Mouse (Mus musculus) MN1 (cell line): ENCODE results near the gene Ostn.
"Not testable (repeated sequence)": the region's sequence is repeated elsewhere in the genome, so short reads cannot be mapped to it uniquely, and the experiment has no call there.

ENCODE experiments used
- DNase-seq: peaks from one replicate; pipeline ENCODE4 v3.0.0-alpha.2; 2016; ENCODE audit warnings: low spot score

The Ostn gene

GRCm38 (mm10) chr16:27307189-27307588 lies at the start of gene Ostn:
TSS of gene Ostn (plus strand) at chr16:27307489.
- not testable (repeated sequence) for DNase-seq

DNA sequence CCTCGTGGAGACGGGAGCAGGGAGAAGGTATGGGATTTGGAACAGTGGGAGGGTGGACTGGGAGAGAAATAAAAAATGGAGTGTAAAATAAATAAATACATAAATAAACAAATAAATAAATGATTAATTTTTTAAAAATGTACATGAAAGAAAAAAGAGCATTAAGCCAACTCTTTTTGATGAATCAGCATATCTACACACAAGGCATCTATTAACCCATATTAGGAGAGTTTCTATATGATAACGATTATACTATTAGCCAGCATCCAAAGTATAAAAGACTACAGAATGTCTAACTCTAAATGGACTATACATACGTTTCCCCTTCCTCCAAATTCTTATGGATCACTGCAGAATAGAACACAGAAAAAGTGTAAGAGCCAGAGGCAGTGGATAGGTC lies 38.5 kb upstream of the Ostn start:
- DNase-seq, result no peak

DNA sequence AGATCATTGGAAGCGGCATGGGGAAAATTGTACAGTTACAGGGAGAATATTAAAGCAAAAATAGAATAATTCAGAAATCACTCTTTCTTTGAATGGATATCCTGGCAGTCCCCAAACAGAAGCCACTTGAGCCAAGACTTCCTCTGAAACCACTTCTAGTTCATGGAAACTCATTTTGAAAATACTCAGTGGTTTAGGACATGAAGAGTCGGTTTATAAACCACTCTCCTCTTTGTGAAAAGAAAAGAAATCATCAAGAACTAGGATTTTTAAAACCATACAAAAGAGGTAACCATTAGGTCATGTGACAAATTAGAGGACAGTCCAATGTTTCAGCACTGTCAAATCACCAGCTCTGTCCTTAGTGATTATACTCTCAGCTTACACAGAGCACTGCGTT lies 19.9 kb upstream of the Ostn start:
- DNase-seq, result no peak

GRCm38 (mm10) chr16:27296508-27296907 lies 10.8 kb upstream of the Ostn start:
- no peak for DNase-seq

- DNase-seq, result no peak
Measured at GRCm38 (mm10) chr16:27296929-27297328, 10.4 kb upstream of the Ostn start.

DNA sequence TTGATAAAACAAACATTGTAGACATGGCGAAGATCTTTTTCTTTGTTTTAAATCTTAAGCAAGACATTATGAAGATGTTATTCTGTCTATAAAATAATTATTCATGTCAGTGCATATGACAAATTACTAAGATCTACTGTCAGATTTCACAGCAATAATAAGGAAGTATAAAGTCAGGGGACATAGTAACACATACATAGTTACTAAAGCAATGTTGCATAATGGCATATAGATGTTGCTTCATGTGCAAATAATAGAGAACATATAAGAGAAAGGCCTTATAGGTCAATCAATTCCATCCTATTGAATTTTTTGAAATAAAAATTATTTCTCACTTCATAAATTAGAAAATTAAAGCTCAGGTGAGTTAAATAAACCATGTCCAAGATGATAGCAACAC lies 11.8 kb downstream of the Ostn start:
- no peak for DNase-seq

- DNase-seq, result no peak
Measured at GRCm38 (mm10) chr16:27322047-27322446, 14.8 kb downstream of the Ostn start.

- DNase-seq, result no peak
Measured at GRCm38 (mm10) chr16:27326463-27326862, 19.2 kb downstream of the Ostn start.

- no peak for DNase-seq
Measured at GRCm38 (mm10) chr16:27347521-27347920, 40.2 kb downstream of the Ostn start.

DNA sequence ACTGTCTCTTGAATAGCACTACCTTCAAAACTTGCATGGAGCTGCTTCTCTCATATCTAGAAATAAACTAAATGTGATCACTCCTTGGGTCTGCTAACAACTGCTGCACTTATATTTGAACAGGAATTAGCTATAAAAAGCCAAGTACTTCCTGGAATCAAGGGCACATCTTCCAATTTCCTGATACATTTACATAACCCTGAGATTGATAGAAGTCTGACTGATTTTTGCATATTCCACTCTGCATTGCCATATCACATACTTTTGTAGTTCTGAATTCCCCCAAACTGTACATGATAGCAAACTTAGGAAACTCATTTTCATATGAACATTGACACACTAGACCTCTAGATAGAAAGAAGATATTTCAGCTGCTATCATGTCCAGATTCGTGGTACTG lies 41.1 kb downstream of the Ostn start:
- DNase-seq, result no peak

GRCm38 (mm10) chr16:27349235-27349634 lies 41.9 kb downstream of the Ostn start:
- no peak for DNase-seq

DNA sequence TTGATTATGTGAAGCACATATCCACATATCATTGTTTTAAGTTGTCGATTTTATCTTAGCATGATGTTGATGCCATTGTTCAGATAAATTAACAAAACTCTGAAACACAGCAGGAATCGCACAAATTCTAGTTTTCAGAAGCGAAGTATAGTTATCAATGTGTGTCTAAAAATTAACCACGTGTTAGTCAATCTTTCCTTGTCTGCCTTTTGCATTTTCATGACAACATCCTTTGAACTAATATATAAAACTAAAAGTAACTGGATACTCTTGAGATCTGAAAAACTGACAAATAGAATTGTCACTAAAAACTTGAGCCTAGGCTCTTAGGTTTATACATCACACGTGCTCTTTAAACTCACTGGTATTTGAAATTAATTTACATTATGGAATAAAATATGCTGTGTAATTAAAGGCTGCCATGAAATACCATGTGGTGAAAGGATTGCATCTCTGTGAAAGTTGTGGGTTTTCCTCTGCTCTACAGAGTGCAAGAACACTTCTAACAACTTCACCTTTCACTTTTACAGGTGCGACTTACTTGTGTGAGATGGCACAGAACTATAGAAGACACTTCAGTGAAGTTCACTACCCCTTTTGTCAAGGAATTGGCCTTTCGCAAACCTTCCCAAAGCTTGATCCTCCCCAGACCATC lies 42.7 kb downstream of the Ostn start:
- DNase-seq, result no peak

GRCm38 (mm10) chr16:27354464-27354863 lies 47.2 kb downstream of the Ostn start:
- no peak for DNase-seq

- no peak for DNase-seq
Measured at GRCm38 (mm10) chr16:27360059-27360458, 52.8 kb downstream of the Ostn start.

DNA sequence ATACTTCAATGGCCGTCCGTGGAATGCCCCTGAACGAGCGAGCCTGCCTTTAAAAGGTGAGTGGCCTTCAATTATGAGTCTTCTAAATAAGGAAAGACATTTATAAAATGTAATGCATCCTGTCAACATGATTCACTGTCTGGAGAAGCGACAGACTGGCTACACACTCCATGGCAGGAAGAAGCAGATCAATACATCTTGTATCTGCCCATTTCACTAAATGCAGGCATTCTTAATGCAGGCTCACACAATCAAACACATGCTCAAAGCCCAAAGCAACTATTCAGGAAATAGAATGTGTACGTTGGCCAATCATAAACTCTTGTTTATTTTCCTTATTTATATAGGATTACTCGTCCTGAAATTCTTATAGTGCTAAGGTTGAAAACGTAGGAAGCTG lies 62.9 kb downstream of the Ostn start, which contains the start of gene Uts2b:
Gene Uts2b, minus strand, starts transcription at position 49 of the 400 bp plus-strand sequence.
- DNase-seq, result no peak

GRCm38 (mm10) chr16:27370700-27371099 lies 63.4 kb downstream of the Ostn start:
- no peak for DNase-seq

GRCm38 (mm10) chr16:27374139-27374538 lies 66.8 kb downstream of the Ostn start:
- no peak for DNase-seq

GRCm38 (mm10) chr16:27375318-27375717 lies 68.0 kb downstream of the Ostn start:
- DNase-seq, result no peak

GRCm38 (mm10) chr16:27376556-27376955 lies 69.3 kb downstream of the Ostn start:
- no peak for DNase-seq

DNA sequence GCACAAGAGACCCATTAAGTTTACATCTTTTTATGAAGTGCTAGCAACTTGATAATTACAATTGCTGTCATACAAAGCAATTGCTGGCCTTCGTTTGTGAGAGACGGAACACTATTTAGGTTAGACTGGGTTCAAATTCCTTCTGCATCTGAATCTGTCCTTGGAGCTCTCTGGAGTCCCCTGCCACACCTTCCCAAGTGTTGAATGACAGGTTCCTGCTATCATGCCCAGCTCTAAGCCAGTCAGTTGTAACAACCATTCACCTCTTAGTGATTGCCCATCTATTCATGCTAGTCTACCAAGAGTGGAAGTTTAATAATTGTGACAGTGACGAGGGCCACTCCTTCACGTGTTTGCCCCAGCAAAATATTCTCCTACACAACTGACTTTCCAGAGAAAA lies 74.9 kb downstream of the Ostn start:
- DNase-seq, result no peak

DNA sequence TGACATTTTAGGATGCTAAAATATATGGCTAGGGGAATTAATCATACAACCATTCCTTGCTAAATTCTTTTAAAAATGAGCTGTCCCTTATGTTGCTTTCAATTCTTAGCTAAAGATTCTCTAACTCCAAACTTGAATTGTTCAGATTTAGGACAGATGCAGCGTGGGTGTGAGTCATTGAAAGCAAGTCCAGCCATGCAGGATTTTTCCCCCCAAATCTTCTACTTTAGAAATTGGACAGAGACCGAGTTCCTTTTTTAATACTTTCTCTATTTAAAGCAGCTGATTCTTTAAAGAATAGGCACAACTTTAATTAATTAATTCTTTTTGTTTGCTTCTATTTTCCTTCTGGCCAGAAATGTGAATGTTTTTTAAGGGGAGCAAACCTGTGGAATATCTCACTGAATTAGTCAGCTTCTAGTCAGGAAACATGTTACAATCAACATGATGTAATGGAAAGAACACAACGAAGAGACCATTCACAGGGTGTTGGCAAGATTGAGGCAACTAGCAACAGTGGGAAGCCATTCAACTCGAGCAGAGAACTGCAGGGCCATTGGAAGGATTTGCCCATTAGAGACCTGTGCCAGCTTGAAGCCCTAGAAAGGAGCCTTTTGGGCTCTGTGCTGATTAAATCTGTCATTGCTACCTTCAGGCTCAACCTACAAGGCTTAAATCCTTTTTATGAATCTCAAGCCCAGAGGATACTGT lies 77.8 kb downstream of the Ostn start:
- no peak for DNase-seq

DNA sequence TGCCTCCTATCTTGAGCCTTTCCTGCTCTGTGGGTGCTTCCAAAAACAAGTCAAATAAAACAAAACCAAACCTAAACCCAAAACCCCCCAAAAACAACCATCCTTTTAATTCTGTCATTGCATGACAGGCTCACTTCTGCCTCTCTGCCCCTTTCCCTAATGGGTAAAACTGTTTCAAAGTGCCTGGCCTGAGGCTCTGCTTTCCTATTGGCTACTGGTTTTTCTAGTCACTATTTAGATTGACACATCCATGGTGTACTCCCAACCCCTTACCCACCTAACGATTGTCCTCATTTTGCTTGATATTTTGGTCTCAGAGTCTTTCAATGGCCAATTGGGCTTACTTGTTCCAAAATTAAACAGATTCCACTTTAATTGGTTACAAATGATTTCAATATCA lies 78.4 kb downstream of the Ostn start:
- DNase-seq, result no peak

GRCm38 (mm10) chr16:27386850-27387407 lies 79.6 kb downstream of the Ostn start:
- DNase-seq, result no peak
